Mouse (Mus musculus) embryonic facial prominence, embryonic 10.5 days (tissue): ENCODE results near the gene Spsb4. TPM values are rescaled to one million over a fixed set of nuclear protein-coding genes. Genes with fewer than 3 reads are reported as not detected.

ENCODE experiments used
- DNase-seq: peaks from one replicate; pipeline ENCODE4 v3.0.0-alpha.2; 2017; ENCODE audit warnings: low spot score
- H3K27ac ChIP-seq: fragments of 300-500 bp; sonication (generic); replicated peaks from 2 replicates; pipeline ENCODE4 v1.5.1; 2016; ENCODE audit warnings: mild to moderate bottlenecking
- H3K27me3 ChIP-seq: fragments of 300-500 bp; sonication (generic); replicated peaks from 2 replicates; pipeline ENCODE4 v1.6.1; 2016; ENCODE audit warnings: low read depth, mild to moderate bottlenecking; ENCODE audit not compliant: poor library complexity, severe bottlenecking
- H3K36me3 ChIP-seq: fragments of 300-500 bp; sonication (generic); replicated peaks from 2 replicates; pipeline ENCODE4 v1.6.1; 2016; ENCODE audit warnings: mild to moderate bottlenecking, moderate library complexity
- H3K4me1 ChIP-seq: fragments of 300-500 bp; sonication (generic); 2 replicates; pipeline ENCODE4 v1.6.1; 2016
- H3K4me3 ChIP-seq: fragments of 300-500 bp; sonication (generic); 2 replicates; pipeline ENCODE4 v1.5.1; 2016; ENCODE audit warnings: mild to moderate bottlenecking, moderate library complexity
- H3K9me3 ChIP-seq: fragments of 300-500 bp; sonication (generic); 2 replicates; pipeline ENCODE4 v1.6.1; 2016; ENCODE audit warnings: mild to moderate bottlenecking
- WGBS: fragments of 180-500 bp; shearing (Covaris S2); methylation state at CpG from one replicate; pipeline ENCODE4 v1.1.7; 2016; 5-methylcytosine and 5-hydroxymethylcytosine counted together
- polyA plus RNA-seq: library from polyadenylated mRNA; unstranded; fragments of >200 nt; fragmentation: Nextera tagmentation; extraction: Ambion mirVana; gene quantifications from 2 replicates; pipeline ENCODE4 v1.2.1, GENCODE M21; 2016

Spsb4 gene
- polyA plus RNA-seq, 1 experiment from 2014 or later, result 102 TPM

DNA sequence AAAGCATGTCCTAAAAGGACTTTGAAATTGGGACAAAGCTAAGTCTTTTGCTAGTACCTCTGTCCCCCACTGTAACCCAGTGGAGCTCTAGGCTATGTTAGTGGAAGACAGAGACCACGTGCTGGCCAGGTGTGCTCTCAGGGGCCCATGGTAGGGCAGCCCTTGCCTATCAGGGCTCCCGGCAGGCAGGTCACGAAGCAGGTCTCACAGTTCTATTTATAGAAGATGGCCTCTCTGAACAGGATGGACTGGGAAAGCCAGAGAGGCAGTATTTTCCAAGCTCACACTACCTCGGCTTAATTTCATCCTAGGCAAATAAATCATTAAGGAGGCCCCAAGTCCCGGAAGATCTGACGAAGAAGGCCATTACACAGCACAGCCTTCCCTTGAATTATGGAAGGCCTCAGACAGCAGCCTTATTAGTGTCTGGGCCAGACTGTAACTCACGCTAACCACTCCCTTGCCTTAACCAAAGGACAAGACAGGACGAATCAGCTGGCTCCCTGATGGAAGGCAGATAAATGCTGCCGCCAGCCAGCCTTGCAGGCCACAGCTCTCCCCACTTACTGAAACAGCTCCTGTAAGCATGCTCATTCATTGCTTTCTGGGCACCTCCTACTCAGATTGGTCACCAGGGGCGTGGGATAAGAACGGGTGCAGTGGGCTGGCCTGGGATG is 31.7 kb downstream of the Spsb4 start:
- peaks cover 100% of the 10 kb centered on the region for H3K4me1 ChIP-seq
- H3K27me3 ChIP-seq, result peaks cover 9% of the 10 kb centered on the region; the same call in 1 of the 2 replicates
- peak; percentile 56 for DNase-seq
- 56% methylated on average over 11 of the region's 11 CpGs for WGBS
- no peak overlapping the region for H3K4me3 ChIP-seq
- no peaks in the 10 kb centered on the region for H3K9me3 ChIP-seq
- peaks cover 45% of the 10 kb centered on the region for H3K36me3 ChIP-seq
- H3K27ac ChIP-seq, result peak overlapping the region; percentile 66

DNA sequence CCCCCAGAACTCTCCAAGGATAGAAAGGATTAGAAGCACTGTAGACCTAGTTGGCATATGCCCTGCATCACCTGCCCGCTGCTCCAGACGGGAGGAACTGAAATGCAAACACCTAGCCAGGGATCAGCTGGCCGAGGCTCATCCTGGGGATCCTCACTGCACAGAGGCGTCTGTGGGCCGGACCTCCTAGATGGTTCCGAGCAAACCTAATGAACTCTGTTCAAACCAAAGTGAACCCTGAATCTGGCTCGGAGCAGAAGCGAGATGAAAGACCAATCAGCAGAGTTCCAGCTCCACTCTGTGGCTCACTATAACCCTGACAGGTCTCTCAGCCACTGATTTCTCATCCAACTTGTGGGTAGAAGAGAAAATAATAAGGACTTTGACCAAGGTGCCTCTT is 34.6 kb downstream of the Spsb4 start:
- Histone ChIP-seq H3K9me3 (no peaks in the 10 kb centered on the region), H3K4me1 (peaks cover 100% of the 10 kb centered on the region), H3K4me3 (no peak overlapping the region), H3K27ac (peak overlapping the region; percentile 89; the same call in 1 of the 2 replicates), H3K36me3 (peaks cover 34% of the 10 kb centered on the region), H3K27me3 (0 out of 2 replicates have a peak, but pooled peaks cover 4% of the 10 kb centered on the region)
- WGBS, result 92% methylated on average over 8 of the region's 8 CpGs
- no peak for DNase-seq

DNA sequence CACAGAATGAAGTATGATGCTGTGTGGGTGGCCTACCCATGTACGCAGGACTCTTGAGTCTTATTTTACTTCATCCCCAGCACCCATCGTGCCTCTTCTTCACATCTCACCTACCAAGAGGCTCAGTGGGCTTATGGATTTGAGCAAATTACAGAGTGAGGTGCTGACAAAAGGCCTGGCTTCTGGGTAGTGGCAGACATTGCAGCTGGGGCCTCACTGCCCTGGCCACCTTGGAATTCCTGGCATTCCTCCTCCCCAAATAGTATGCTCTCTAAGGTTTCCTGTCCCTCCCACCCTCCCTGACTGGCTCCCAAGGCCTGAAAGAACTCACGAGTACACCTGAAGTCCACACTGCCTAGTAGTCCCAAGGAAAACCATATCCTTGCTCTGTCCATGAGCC is 35.7 kb downstream of the Spsb4 start:
- Histone ChIP-seq H3K9me3 (no peaks in the 10 kb centered on the region), H3K27me3 (no peaks in the 10 kb centered on the region), H3K27ac (peak overlapping the region; percentile 89), H3K4me1 (peaks cover 100% of the 10 kb centered on the region), H3K4me3 (peak overlapping the region; percentile 11; the same call in 1 of the 2 replicates), H3K36me3 (peaks cover 26% of the 10 kb centered on the region)
- peak; percentile 51 for DNase-seq
- WGBS, result 32% methylated on average over 3 of the region's 3 CpGs

DNA sequence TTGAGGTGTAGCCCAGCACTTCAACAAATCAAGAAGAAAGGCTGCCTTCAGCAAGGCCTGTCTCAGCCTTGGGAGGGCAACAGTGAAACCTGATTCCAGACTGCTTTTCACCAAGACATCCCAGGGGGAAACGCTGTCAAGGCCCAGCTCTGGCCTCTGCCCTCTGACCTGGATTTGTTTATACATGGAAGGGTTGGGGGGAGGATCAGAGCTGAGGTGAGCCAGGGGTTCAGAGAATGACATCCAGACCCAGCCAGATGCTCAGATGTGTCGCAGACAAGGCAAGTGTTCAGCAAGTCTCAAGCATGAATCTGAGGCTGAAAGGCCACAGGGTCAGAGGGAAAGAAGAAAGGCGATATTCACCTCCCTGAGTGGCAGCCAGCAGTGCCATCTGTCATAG is 36.3 kb downstream of the Spsb4 start:
- WGBS, result under 1% methylated on average over 3 of the region's 3 CpGs
- Histone ChIP-seq H3K4me1 (peaks cover 100% of the 10 kb centered on the region), H3K9me3 (no peaks in the 10 kb centered on the region)

DNA sequence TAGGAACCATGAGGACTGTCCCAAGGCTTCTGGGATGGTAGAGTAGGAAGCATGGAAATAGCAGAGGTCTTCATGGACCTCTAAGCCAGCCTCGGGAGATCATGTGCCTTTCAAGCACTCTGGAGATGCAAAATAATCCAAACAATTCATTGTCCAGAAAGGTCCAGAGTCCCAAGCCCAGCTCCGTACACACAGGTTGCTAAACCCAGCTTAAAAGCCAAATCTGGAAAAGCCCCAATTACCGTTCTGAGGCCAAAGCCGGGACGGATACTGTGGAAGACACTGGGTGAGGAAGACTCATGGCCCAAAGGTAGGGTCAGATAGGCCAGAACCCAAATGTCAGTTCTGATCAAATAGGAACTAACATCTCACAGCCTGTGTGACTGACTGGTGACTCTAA is 36.8 kb downstream of the Spsb4 start:
- Histone ChIP-seq H3K36me3 (peaks cover 23% of the 10 kb centered on the region), H3K4me1 (peaks cover 100% of the 10 kb centered on the region), H3K27me3 (no peaks in the 10 kb centered on the region), H3K27ac (peak overlapping the region; percentile 89), H3K4me3 (peak overlapping the region; percentile 30), H3K9me3 (no peaks in the 10 kb centered on the region)
- WGBS, result 35% methylated on average over 5 of the region's 5 CpGs
- no peak for DNase-seq

More for the DNA sequence above, 36.3 kb downstream of the Spsb4 start:
- Histone ChIP-seq H3K4me3 (peak overlapping the region; percentile 11; the same call in 1 of the 2 replicates), H3K27ac (peak overlapping the region; percentile 89), H3K27me3 (no peaks in the 10 kb centered on the region), H3K36me3 (peaks cover 23% of the 10 kb centered on the region)
- DNase-seq, result peak; percentile 89

DNA sequence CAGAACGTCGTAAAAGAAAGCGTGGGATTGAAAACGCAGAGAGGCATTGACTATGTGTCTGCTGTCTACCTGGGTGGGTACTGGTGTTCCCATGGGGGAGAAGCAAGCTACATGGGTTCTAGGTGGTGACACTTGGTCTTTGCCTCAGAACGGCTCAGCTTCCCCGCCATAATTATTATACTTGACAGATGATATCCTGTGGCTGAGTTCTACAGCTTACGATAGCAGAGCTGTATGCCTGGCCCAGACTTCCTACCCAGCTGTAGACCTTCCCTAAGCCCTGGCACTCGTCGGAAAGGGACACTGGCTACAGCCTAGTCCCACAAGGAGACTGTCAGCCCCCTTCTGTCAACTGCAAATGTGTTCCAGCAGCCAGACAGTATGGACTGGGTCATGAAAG is 37.5 kb downstream of the Spsb4 start:
- peaks cover 23% of the 10 kb centered on the region for H3K36me3 ChIP-seq
- H3K27me3 ChIP-seq, result no peaks in the 10 kb centered on the region
- no peak for DNase-seq
- no peaks in the 10 kb centered on the region for H3K9me3 ChIP-seq
- H3K4me3 ChIP-seq, result peak overlapping the region; percentile 30
- peaks cover 100% of the 10 kb centered on the region for H3K4me1 ChIP-seq
- WGBS, result 8% methylated on average over 9 of the region's 9 CpGs
- peak overlapping the region; percentile 89 for H3K27ac ChIP-seq

DNA sequence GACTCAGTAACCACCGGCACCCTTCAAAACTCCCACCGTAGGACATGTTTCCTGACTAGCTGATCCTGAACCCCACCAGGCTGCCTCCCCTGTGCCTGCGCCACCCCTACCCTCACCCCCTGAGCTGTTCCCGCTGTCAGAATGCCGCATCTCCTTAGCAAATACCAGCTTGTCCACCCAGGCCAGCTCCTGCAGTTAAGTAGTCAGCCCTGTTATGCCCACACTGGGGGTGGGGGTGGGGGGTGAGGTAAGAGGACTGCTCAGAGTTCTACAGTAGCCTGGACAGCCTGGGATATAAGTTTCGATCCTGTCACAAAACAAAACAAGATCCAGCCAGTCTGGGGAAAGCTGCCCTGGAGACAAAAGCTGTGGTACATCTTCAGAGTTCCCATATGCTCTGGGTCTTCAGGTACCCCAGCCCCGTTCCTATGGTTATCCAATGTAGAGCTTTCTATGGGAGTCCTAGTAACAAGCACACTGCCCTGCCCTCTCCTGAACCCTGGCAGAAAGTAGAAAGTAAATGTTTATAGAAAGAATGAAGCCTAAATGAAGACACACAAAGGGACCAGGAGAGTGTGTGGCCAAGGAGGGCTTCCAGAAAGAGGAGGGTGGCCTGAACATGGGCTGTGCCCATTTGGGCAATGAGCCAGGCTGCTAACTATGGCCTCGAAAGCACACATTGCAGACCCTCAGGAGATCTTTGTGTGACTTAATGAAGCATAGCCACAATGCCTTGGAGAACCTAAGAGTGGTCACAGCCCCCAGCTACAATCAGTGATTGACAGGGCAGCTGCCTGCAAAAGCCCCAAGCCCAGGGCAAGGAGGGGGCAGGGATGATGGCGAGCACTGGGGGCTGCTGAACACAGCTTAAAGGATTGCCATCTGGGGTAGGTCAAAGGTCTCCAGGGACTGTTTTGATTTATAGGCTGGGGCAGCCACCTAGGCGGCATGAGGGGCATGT is 38.3 kb downstream of the Spsb4 start:
- Histone ChIP-seq H3K4me3 (peak overlapping the region; percentile 30), H3K9me3 (no peaks in the 10 kb centered on the region), H3K27me3 (no peaks in the 10 kb centered on the region), H3K36me3 (peaks cover 20% of the 10 kb centered on the region), H3K27ac (peak overlapping the region; percentile 89), H3K4me1 (peaks cover 99% of the 10 kb centered on the region)
- 23% methylated on average over 10 of the region's 10 CpGs for WGBS
- DNase-seq, result peak; percentile 90

DNA sequence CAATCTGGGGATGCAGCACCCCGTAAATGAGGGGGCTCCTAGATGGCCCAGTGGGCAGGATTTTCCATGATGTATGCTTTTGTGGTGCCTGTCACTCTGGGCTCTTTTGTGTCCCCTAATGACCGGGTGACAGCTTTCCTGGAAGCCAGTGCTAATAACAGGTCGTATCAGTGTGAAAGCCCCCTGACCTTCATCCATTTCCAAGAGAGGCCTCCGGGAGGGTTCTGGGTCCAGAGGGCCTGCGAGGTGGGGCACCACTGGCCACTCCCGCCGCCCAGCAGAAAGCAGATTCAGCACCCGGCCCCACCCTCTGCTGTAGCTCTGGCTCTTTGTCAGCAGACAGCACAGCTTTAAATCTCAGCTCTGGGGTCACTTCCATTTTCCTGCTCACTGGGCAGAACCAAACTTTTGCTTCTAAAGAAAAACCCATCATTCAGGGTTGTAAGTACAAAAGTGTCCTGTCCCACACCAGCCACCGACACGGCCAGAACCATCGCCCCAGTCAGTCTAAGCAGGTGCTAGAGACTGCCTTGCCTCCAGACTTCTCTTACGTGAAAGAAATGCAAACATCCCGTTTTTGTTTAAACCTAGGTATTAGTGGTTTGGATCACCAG is 39.1 kb downstream of the Spsb4 start:
- Histone ChIP-seq H3K27ac (peak overlapping the region; percentile 89), H3K9me3 (no peaks in the 10 kb centered on the region), H3K4me3 (peak overlapping the region; percentile 30; the same call in 1 of the 2 replicates), H3K36me3 (peaks cover 25% of the 10 kb centered on the region), H3K4me1 (peaks cover 93% of the 10 kb centered on the region), H3K27me3 (no peaks in the 10 kb centered on the region)
- DNase-seq, result no peak
- WGBS, result 24% methylated on average over 13 of the region's 13 CpGs

DNA sequence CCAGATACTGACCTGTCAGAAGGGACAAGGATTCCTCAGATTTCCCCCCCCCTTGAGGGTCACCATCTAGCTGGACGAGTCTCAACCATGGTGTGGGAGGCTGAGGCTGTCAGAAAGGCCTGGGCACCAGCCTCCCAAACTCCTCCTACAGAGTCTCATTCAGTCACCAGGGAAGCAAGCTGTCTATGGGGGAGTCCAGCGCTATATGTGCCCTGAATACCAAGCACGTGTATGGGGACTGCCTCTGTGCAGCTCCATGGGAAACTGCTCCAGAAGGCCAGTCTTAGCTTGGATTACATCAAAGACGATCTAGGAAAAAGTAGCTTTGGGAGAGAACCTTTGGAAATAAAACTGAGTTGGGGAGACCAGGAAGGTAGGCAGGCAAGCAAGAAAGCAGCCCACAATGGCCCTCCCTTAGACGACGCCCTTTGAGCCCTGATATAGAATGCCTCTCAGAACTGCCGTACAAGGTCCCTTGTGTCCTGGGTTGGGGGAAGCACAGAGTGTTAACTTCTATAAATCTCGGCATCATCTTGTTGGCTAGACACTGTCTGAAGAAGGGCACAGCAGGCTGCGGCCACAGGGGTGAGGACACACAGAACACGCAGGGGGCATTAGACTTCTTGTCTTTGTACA is 40.4 kb downstream of the Spsb4 start:
- H3K27me3 ChIP-seq, result no peaks in the 10 kb centered on the region
- H3K36me3 ChIP-seq, result peaks cover 27% of the 10 kb centered on the region
- WGBS, result 69% methylated on average over 10 of the region's 10 CpGs
- peaks cover 82% of the 10 kb centered on the region for H3K4me1 ChIP-seq
- no peaks in the 10 kb centered on the region for H3K9me3 ChIP-seq
- H3K4me3 ChIP-seq, result no peak overlapping the region
- DNase-seq, result no peak
- peak overlapping the region; percentile 89 for H3K27ac ChIP-seq

DNA sequence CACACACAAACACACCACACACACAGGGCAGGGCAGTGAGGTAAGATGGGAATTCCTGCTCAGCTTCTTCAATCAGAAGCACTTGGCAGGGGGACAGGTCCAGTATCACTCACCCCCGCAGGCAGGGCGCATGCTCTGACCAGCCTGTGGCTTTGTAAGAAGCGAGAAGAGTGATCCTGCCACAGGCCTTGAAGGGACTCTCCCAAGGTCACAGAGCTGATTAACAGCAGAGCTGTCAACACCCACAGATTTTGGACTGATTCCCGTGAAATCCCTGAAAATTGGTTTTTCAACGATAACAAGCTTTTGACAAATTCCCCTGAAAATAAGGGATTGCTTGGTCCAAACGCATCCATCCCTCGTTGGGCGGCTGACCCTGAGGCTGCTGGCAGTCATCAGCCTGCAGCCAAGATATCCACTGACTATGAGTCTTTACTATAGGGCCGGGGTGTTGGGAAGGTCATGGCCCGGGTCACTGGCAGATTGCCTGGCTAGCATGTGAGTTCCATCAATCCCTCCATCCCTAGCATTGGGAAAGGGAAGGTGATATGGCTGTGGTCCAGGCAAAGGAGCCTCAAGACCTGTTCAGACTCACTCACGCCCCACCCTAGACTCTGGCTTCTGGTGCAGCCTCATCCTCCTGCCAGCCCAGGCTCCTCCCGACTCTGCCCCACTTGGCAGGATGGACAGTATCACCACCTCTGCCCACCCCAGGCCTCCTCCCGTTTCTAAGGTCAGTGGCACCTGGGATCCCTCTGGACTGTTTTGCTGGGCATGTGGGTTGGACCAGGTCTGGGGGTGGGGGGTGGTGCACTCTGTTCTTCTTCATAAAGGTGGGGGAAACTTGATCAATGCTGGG is 41.1 kb downstream of the Spsb4 start:
- DNase-seq, result no peak
- H3K27me3 ChIP-seq, result no peaks in the 10 kb centered on the region
- 51% methylated on average over 13 of the region's 13 CpGs for WGBS
- peaks cover 34% of the 10 kb centered on the region for H3K36me3 ChIP-seq
- peaks cover 82% of the 10 kb centered on the region for H3K4me1 ChIP-seq
- no peaks in the 10 kb centered on the region for H3K9me3 ChIP-seq
- peak overlapping the region; percentile 89 for H3K27ac ChIP-seq
- H3K4me3 ChIP-seq, result no peak overlapping the region

DNA sequence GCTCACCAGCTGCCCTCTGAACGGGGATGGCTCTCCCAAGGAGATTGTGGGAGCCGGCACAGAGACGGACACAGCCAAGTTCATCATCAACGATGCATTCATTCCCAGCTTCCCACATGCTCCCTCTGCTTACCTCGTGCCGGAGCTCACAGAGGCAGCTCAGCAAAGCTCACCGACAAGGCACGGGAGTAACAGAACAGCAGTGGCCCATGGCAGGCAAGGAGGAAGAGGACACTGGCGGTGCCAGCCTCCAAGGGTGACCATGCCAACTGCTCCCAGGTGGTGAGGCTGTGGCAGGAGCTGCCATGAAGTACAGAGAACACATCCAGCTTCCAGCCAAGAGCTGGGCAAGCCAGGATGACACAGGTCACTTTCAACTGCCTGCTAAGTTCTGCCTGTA is 45.6 kb downstream of the Spsb4 start:
- 87% methylated on average over 9 of the region's 9 CpGs for WGBS
- H3K4me1 ChIP-seq, result peaks cover 62% of the 10 kb centered on the region

More for the DNA sequence above, 45.6 kb downstream of the Spsb4 start:
- no peak overlapping the region for H3K4me3 ChIP-seq
- H3K27ac ChIP-seq, result no peak overlapping the region; the same call in 1 of the 2 replicates
- peaks cover 57% of the 10 kb centered on the region for H3K36me3 ChIP-seq
- no peaks in the 10 kb centered on the region for H3K27me3 ChIP-seq
- no peaks in the 10 kb centered on the region for H3K9me3 ChIP-seq
- DNase-seq, result no peak
